Mouse (Mus musculus): Measurements from ENCODE around the gene Scaf1. TPM values are rescaled to one million over a fixed set of nuclear protein-coding genes. Genes with fewer than 3 reads are reported as not detected.
A peak's percentile ranks its signal among the peaks of the same experiment; 100 is the strongest.

Scaf1 gene
- total RNA-seq, 2 experiments from 2014 or later = 159 to 168 TPM

DNA sequence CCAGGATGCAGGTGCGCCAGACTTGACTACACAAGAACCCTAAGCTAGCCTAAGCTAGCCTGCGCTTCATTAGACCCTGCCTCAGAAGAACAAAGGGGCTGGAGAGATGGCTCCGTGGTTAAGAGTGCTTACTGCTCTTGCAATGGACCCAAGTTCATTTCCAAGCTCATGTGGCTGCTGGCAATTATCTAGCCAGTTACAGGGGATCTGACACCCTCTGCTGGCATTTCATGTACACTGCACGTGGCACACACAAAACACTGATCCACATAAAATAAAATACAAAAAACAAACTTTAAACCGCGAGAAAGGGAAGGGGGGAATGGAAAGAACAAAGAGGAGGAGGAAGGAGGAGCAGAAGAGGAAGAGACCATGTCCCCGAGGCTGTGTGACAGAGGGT, 58.0 kb downstream of the Scaf1 start:
- DNase-seq (ENCODE audit: low spot score in 2 of 2) = peak in 1 of 2 experiments; percentile 68

DNA sequence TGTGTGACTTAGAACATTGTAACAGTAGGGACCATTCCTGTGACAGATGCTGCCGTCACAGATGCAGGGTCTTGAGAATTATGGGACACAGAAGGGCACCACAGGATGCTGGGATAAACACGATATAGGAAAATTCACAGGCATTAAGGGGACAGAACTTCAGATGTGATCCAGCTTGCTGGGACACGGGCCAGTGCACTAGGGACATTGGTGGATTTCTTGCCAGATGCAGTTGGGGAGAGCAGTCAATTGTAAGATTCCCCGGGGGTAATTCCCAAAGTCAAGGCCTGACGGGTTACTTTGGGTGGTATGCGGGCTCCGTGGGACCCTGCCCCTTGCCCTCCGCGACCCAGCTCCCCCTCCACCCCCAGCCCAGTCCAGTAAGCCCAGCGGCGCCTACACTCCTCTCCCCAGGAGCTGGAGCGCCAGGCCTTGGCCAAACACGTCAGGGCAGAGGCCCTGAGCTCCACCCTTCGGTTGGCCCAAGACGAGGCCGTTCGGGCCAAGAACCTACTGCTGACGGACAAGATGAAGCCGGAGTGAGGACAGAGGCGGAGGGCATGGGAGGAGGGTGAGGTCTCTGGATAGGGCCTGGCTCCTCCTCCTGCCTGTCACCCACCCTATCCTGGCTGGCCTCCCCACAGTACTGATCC, 58.9 kb downstream of the Scaf1 start:
- DNase-seq (ENCODE audit: low spot score in 2 of 2) = no peak

DNA sequence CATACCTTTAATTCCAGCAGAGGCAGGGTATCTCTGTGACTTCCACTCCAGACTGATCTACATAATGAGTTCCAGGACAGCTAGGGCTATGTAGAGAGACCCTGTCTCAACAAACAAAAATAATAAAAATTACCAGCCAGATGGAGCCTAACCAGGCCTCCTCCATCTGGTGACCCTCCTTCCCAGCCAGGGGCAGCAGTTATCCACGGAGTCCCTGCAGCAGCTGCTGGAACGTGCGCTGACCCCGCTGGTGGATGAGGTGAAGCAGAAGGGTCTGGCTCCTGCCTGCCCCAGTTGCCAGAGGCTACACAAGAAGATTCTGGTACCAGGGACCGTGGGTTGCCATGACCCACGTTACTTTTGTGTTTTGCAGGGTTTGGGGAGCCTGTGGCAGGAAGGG, 59.9 kb downstream of the Scaf1 start:
- no peak for DNase-seq (ENCODE audit: low spot score in 2 of 2)

DNA sequence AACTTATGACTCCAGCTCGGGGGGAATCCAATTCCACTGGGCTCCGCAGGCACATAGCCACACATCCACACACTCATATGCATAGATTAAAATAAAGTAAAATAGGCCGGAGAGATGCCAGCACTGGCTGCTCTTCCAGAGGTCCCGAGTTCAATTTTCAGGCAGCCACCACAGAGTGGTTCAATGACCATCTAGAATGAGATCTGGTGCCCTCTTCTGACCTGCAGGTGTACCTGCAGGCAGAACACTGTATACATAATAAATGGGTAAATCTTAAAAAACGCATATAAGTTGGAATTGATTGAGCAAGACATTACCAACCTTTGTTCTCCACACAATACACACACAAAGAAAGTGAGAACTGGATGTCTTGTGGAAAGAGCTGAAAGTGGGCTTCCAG, 60.5 kb downstream of the Scaf1 start:
- no peak for DNase-seq (ENCODE audit: low spot score in 2 of 2)

DNA sequence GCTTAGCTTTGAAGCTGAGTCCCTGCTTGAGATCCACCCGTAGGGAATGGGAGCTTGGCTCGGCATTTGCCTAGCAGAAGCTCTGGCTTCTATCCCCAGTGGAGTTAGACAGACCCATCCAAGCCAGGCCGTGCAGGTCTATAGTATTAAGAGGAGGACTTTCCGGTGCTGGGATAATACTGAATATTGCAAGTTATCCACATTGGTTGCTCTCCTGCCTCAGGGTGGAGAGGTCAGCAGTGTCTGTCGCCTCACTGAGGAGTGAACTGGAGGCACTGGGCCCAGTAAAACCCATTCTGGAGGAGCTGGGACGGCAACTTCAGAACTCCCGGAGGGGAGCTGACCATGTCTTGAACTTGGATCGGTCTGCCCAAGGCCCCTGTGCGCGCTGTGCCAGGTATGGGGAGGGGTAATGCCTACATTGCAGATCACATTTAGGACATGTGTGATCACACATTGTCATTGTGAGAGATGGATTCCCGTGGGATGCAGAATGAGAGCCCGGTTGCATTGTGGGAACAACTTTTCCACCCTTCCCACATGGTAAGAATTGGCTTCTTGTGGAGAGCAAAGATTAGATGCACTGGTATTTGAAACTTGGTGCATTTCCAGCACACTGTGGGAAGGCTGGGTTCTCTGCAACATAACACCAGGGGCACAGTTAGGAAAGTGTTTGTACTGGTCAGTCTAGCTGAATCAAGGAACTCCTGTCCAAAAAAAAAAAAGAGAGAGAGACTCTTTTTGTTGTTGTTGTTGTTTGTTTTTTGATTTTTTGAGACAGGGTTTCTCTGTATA, 61.9 kb downstream of the Scaf1 start:
- no peak for DNase-seq (ENCODE audit: low spot score in 2 of 2)

GRCm38 (mm10) chr7:44953561-44953960, 62.6 kb downstream of the Scaf1 start:
- DNase-seq (ENCODE audit: low spot score in 2 of 2) = no peak

Small RNAs within 50 kb of the gene (microRNA-seq; reads per million reads assigned to microRNA genes)
- 0.99 to 1.8 reads per million in 2 experiments for gene Mir7054

Other genes with a start within 250 kb of the Scaf1 start
- gene Nup62, start 200.3 kb downstream of the Scaf1 start, total RNA-seq (2021) = 10 to 100 TPM; 30.7 to 32.7 TPM
- gene Il4i1, start 200.0 kb downstream of the Scaf1 start, total RNA-seq (2021) = 1 to 10 TPM; 1.8 to 2.0 TPM
- gene Atf5, start 199.7 kb downstream of the Scaf1 start, total RNA-seq (2021) = 10 to 100 TPM; 27.4 to 27.9 TPM
- 10 to 100 TPM; 76.2 to 79.7 TPM for gene Akt1s1, start 167.4 kb downstream of the Scaf1 start, total RNA-seq (2021)
- 10 to 100 TPM; 67.9 to 70.6 TPM for gene Tbc1d17, start 167.3 kb downstream of the Scaf1 start, total RNA-seq (2021)
- gene Pnkp, start 159.2 kb downstream of the Scaf1 start, total RNA-seq (2021) = 10 to 100 TPM; 25.3 to 27.8 TPM
- gene Ptov1, start 146.6 kb downstream of the Scaf1 start, total RNA-seq (2021) = 100 to 1,000 TPM; 341 to 350 TPM
- 100 to 1,000 TPM in 1 of 2 experiments, 10 to 100 TPM in 1; 96.8 to 101 TPM for gene Med25, start 123.7 kb downstream of the Scaf1 start, total RNA-seq (2021)
- gene Fuz, start 120.3 kb downstream of the Scaf1 start, total RNA-seq (2021) = 10 to 100 TPM; 23.4 to 24.5 TPM
- gene Ap2a1, start 86.9 kb downstream of the Scaf1 start, total RNA-seq (2021) = 100 to 1,000 TPM; 288 to 294 TPM
- gene Tsks, start 73.2 kb downstream of the Scaf1 start, total RNA-seq (2021) = 1 to 10 TPM in 1 of 2 experiments, under 1 TPM in 1; 0.79 to 1.2 TPM
- gene Cpt1c, start 41.5 kb downstream of the Scaf1 start, total RNA-seq (2021) = 100 to 1,000 TPM; 129 to 136 TPM
- gene Prmt1, start 29.8 kb downstream of the Scaf1 start, total RNA-seq (2021) = 100 to 1,000 TPM; 172 to 183 TPM
- gene Irf3, start 18.7 kb downstream of the Scaf1 start, total RNA-seq (2021) = 10 to 100 TPM; 41.5 to 43.7 TPM
- 1 to 10 TPM; 3.1 TPM for gene Bcl2l12, start 17.7 kb downstream of the Scaf1 start, total RNA-seq (2021)
- gene Rras, start 1.6 kb upstream of the Scaf1 start, total RNA-seq (2021) = 10 to 100 TPM; 11.6 to 12.9 TPM
- 10 to 100 TPM; 75.7 to 77.5 TPM for gene Prr12, start 36.5 kb upstream of the Scaf1 start, total RNA-seq (2021)
- gene Nosip, start 46.1 kb upstream of the Scaf1 start, total RNA-seq (2021) = 10 to 100 TPM; 50.8 to 57.6 TPM
- gene Prrg2, start 46.3 kb upstream of the Scaf1 start, total RNA-seq (2021) = 1 to 10 TPM; 5.9 TPM
- 1 to 10 TPM; 7.4 to 8.5 TPM for gene Rcn3, start 75.9 kb upstream of the Scaf1 start, total RNA-seq (2021)
- 10 to 100 TPM; 14.8 to 18.7 TPM for gene Fcgrt, start 87.5 kb upstream of the Scaf1 start, total RNA-seq (2021)
- gene Rps11, start 108.1 kb upstream of the Scaf1 start, total RNA-seq (2021) = 100 to 1,000 TPM; 481 to 486 TPM
- 100 to 1,000 TPM; 866 to 870 TPM for gene Rpl13a, start 112.4 kb upstream of the Scaf1 start, total RNA-seq (2021)
- not detected for gene Gm45713, start 119.9 kb upstream of the Scaf1 start, total RNA-seq (2021)
- gene Flt3l, start 120.1 kb upstream of the Scaf1 start, total RNA-seq (2021) = 1 to 10 TPM; 6.9 to 9.5 TPM
- gene Pih1d1, start 137.9 kb upstream of the Scaf1 start, total RNA-seq (2021) = 10 to 100 TPM; 43.2 to 44.5 TPM
- gene Aldh16a1, start 138.2 kb upstream of the Scaf1 start, total RNA-seq (2021) = 10 to 100 TPM; 11.4 to 16.3 TPM
- 1,000 to 10,000 TPM; 1,340 to 1,403 TPM for gene Slc17a7, start 147.6 kb upstream of the Scaf1 start, total RNA-seq (2021)
- gene Gfy, start 163.2 kb upstream of the Scaf1 start, total RNA-seq (2021) = under 1 TPM in 1 of 2 experiments, not detected in 1; 0.18 TPM
- not detected for gene Pth2, start 164.6 kb upstream of the Scaf1 start, total RNA-seq (2021)
- 1 to 10 TPM; 2.2 to 3.4 TPM for gene Ccdc155, start 188.5 kb upstream of the Scaf1 start, total RNA-seq (2021)
- gene Dkkl1, start 195.8 kb upstream of the Scaf1 start, total RNA-seq (2021) = 1 to 10 TPM; 1.9 to 3.1 TPM
- gene Tead2, start 199.4 kb upstream of the Scaf1 start, total RNA-seq (2021) = 1 to 10 TPM; 3.2 to 4.2 TPM
- 1 to 10 TPM; 4.5 to 4.8 TPM for gene Cd37, start 222.8 kb upstream of the Scaf1 start, total RNA-seq (2021)
- 1 to 10 TPM; 1.3 to 2.6 TPM for gene Slc6a16, start 224.7 kb upstream of the Scaf1 start, total RNA-seq (2021)

Data from layer of hippocampus, adult 18-20 months (tissue).